Mouse (Mus musculus): Measurements from ENCODE around the gene Sumo3.

GRCm38 (mm10) chr10:77605368-77605767 lies 529 bp upstream of the Sumo3 start:
- TF ChIP-seq CTCF (IDR thresholded peaks at IDR 0.05; ENCODE audit: extremely low read depth, insufficient read length, insufficient replicate concordance, low read depth, low read length) (peak; percentile 34; the same call in 1 of the 2 replicates), POLR2A (IDR thresholded peaks at IDR 0.05; ENCODE audit: low read depth, low read length) (no peak)

Data from small intestine, adult 2 months (tissue).